Mouse (Mus musculus) limb, embryonic 15.5 days (tissue): ENCODE results near the gene Lsm7. TPM values are rescaled to one million over a fixed set of nuclear protein-coding genes. Genes with fewer than 3 reads are reported as not detected.
A peak's percentile ranks its signal among the peaks of the same experiment; 100 is the strongest.

Experiments used
- ATAC-seq: fragments of 200-750 bp; cut with Nextera tagmentation; 2 replicates; pipeline ENCODE4 v1.8.0; 2017; ENCODE audit warnings: low read depth, moderate TSS enrichment; ENCODE audit not compliant: insufficient number of reproducible peaks, low FRiP score, low TSS enrichment
- H3K27ac ChIP-seq: fragments of 300-500 bp; sonication (generic); 2 replicates; pipeline ENCODE4 v1.5.1; 2015; ENCODE audit warnings: moderate library complexity, mild to moderate bottlenecking, inconsistent platforms
- H3K27me3 ChIP-seq: fragments of 300-500 bp; sonication (generic); 2 replicates; pipeline ENCODE4 v1.6.1; 2015; ENCODE audit warnings: inconsistent platforms
- H3K36me3 ChIP-seq: fragments of 300-500 bp; sonication (generic); 2 replicates; pipeline ENCODE4 v1.6.1; 2015; ENCODE audit warnings: inconsistent platforms
- H3K4me1 ChIP-seq: fragments of 300-500 bp; sonication (generic); 2 replicates; pipeline ENCODE4 v1.6.1; 2015; ENCODE audit warnings: inconsistent platforms
- H3K4me2 ChIP-seq: fragments of 300-500 bp; sonication (generic); 2 replicates; pipeline ENCODE4 v1.6.1; 2015; ENCODE audit warnings: mild to moderate bottlenecking, inconsistent platforms
- H3K4me3 ChIP-seq: fragments of 300-500 bp; sonication (generic); 2 replicates; pipeline ENCODE4 v1.5.1; 2015; ENCODE audit warnings: mild to moderate bottlenecking, inconsistent platforms
- H3K9ac ChIP-seq: fragments of 300-500 bp; sonication (generic); 2 replicates; pipeline ENCODE4 v1.6.1; 2015; ENCODE audit warnings: inconsistent platforms
- H3K9me3 ChIP-seq: fragments of 300-500 bp; sonication (generic); 2 replicates; pipeline ENCODE4 v1.6.1; 2016; ENCODE audit warnings: inconsistent platforms
- WGBS: fragments of 180-500 bp; shearing (Covaris S2); methylation state at CpG from one replicate; pipeline ENCODE4 v1.1.7; 2015; 5-methylcytosine and 5-hydroxymethylcytosine counted together
- polyA plus RNA-seq: library from polyadenylated mRNA; unstranded; fragments of >200 nt; fragmentation: Nextera tagmentation; extraction: Ambion mirVana; gene quantifications from 2 replicates; pipeline ENCODE4 v1.2.1, GENCODE M21; 2015

Lsm7 gene
- polyA plus RNA-seq, 1 experiment from 2014 or later = 258 TPM

- H3K4me1 ChIP-seq = peaks cover 24% of the 10 kb centered on the region
- H3K27me3 ChIP-seq = no peaks in the 10 kb centered on the region
- H3K36me3 ChIP-seq = peaks cover 28% of the 10 kb centered on the region
- no peak overlapping the region for H3K27ac ChIP-seq
- no peak overlapping the region for H3K4me3 ChIP-seq
- 0 out of 2 replicates have a peak overlapping the region, but pooled peaks have one; percentile 14 for H3K9ac ChIP-seq
- H3K4me2 ChIP-seq = peak overlapping the region; percentile 25
- WGBS = 36% methylated on average over 41 of the region's 41 CpGs
- no peaks in the 10 kb centered on the region for H3K9me3 ChIP-seq
- no peak for ATAC-seq
These were observed 43.0 kb upstream of the Lsm7 start for GRCm38 (mm10) chr10:80897861-80898510.

- H3K9ac ChIP-seq = no peak overlapping the region
- peaks cover 24% of the 10 kb centered on the region for H3K4me1 ChIP-seq
- H3K4me3 ChIP-seq = no peak overlapping the region
- H3K36me3 ChIP-seq = peaks cover 16% of the 10 kb centered on the region
- H3K4me2 ChIP-seq = no peak overlapping the region
- H3K27me3 ChIP-seq = no peaks in the 10 kb centered on the region
- WGBS = 66% methylated on average over 24 of the region's 24 CpGs
- no peaks in the 10 kb centered on the region for H3K9me3 ChIP-seq
- H3K27ac ChIP-seq = no peak overlapping the region
- ATAC-seq = no peak
These were observed 41.8 kb upstream of the Lsm7 start for GRCm38 (mm10) chr10:80896581-80897485.

- peaks cover 20% of the 10 kb centered on the region for H3K4me1 ChIP-seq
- H3K9ac ChIP-seq = no peak overlapping the region
- H3K4me2 ChIP-seq = no peak overlapping the region
- 83% methylated on average over 6 of the region's 6 CpGs for WGBS
- H3K4me3 ChIP-seq = no peak overlapping the region
- no peaks in the 10 kb centered on the region for H3K9me3 ChIP-seq
- no peaks in the 10 kb centered on the region for H3K27me3 ChIP-seq
- peaks cover 11% of the 10 kb centered on the region for H3K36me3 ChIP-seq
- no peak overlapping the region for H3K27ac ChIP-seq
- ATAC-seq = no peak
These were observed 40.7 kb upstream of the Lsm7 start for GRCm38 (mm10) chr10:80895697-80896096.

- Histone ChIP-seq H3K9ac (no peak overlapping the region), H3K4me3 (no peak overlapping the region), H3K4me2 (no peak overlapping the region), H3K36me3 (peaks cover 11% of the 10 kb centered on the region), H3K27me3 (peaks cover 2% of the 10 kb centered on the region; the same call in 1 of the 2 replicates), H3K4me1 (peaks cover 20% of the 10 kb centered on the region), H3K9me3 (no peaks in the 10 kb centered on the region), H3K27ac (no peak overlapping the region)
- WGBS = 83% methylated on average over 7 of the region's 7 CpGs
- ATAC-seq = no peak
These were observed 40.1 kb upstream of the Lsm7 start for GRCm38 (mm10) chr10:80895100-80895499.

- H3K9me3 ChIP-seq = no peaks in the 10 kb centered on the region
- ATAC-seq = no peak
- H3K27me3 ChIP-seq = peaks cover 29% of the 10 kb centered on the region
- H3K27ac ChIP-seq = no peak overlapping the region
- no peaks in the 10 kb centered on the region for H3K4me1 ChIP-seq
- H3K9ac ChIP-seq = no peak overlapping the region
- H3K36me3 ChIP-seq = no peaks in the 10 kb centered on the region
- no peak overlapping the region for H3K4me3 ChIP-seq
- WGBS = 67% methylated on average over 11 of the region's 11 CpGs
- no peak overlapping the region for H3K4me2 ChIP-seq
These were observed 32.2 kb upstream of the Lsm7 start for GRCm38 (mm10) chr10:80887181-80887580.

- no peak overlapping the region for H3K27ac ChIP-seq
- H3K4me2 ChIP-seq = no peak overlapping the region
- no peak overlapping the region for H3K9ac ChIP-seq
- no peaks in the 10 kb centered on the region for H3K36me3 ChIP-seq
- H3K9me3 ChIP-seq = no peaks in the 10 kb centered on the region
- H3K4me3 ChIP-seq = no peak overlapping the region
- H3K4me1 ChIP-seq = no peaks in the 10 kb centered on the region
- WGBS = 26% methylated on average over 10 of the region's 10 CpGs
- 0 out of 2 replicates have a peak, but pooled peaks cover 6% of the 10 kb centered on the region for H3K27me3 ChIP-seq
- ATAC-seq = no peak
These were observed 26.3 kb upstream of the Lsm7 start for GRCm38 (mm10) chr10:80881301-80881700.

GRCm38 (mm10) chr10:80880901-80881300, 25.9 kb upstream of the Lsm7 start:
- Histone ChIP-seq H3K27ac (no peak overlapping the region), H3K4me3 (no peak overlapping the region), H3K4me1 (no peaks in the 10 kb centered on the region), H3K9me3 (no peaks in the 10 kb centered on the region), H3K4me2 (no peak overlapping the region), H3K27me3 (0 out of 2 replicates have a peak, but pooled peaks cover 6% of the 10 kb centered on the region), H3K9ac (no peak overlapping the region), H3K36me3 (no peaks in the 10 kb centered on the region)
- ATAC-seq = no peak
- WGBS = 66% methylated on average over 2 of the region's 2 CpGs

GRCm38 (mm10) chr10:80880131-80880641, 25.2 kb upstream of the Lsm7 start:
- no peak overlapping the region for H3K9ac ChIP-seq
- ATAC-seq = no peak
- H3K9me3 ChIP-seq = no peaks in the 10 kb centered on the region
- no peaks in the 10 kb centered on the region for H3K4me1 ChIP-seq
- H3K4me3 ChIP-seq = no peak overlapping the region
- no peak overlapping the region for H3K27ac ChIP-seq
- 0 out of 2 replicates have a peak, but pooled peaks cover 4% of the 10 kb centered on the region for H3K27me3 ChIP-seq
- no peak overlapping the region for H3K4me2 ChIP-seq
- H3K36me3 ChIP-seq = no peaks in the 10 kb centered on the region
- WGBS = 15% methylated on average over 5 of the region's 5 CpGs

GRCm38 (mm10) chr10:80876594-80876993, 21.6 kb upstream of the Lsm7 start:
- ATAC-seq = no peak
- Histone ChIP-seq H3K9me3 (no peaks in the 10 kb centered on the region), H3K4me1 (no peaks in the 10 kb centered on the region), H3K4me3 (no peak overlapping the region), H3K36me3 (no peaks in the 10 kb centered on the region), H3K27me3 (peaks cover 10% of the 10 kb centered on the region; the same call in 1 of the 2 replicates), H3K9ac (no peak overlapping the region), H3K27ac (no peak overlapping the region), H3K4me2 (no peak overlapping the region)
- 23% methylated on average over 3 of the region's 3 CpGs for whole genome bisulfite sequencing

GRCm38 (mm10) chr10:80876028-80876427, 21.0 kb upstream of the Lsm7 start:
- no peak for ATAC-seq
- Histone ChIP-seq H3K9ac (no peak overlapping the region), H3K27me3 (peaks cover 14% of the 10 kb centered on the region; the same call in 1 of the 2 replicates), H3K36me3 (no peaks in the 10 kb centered on the region), H3K4me1 (no peaks in the 10 kb centered on the region), H3K4me3 (no peak overlapping the region), H3K9me3 (no peaks in the 10 kb centered on the region), H3K4me2 (no peak overlapping the region), H3K27ac (no peak overlapping the region)
- 31% methylated on average over 5 of the region's 5 CpGs for WGBS

- 72% methylated on average over 9 of the region's 9 CpGs for WGBS
- Histone ChIP-seq H3K9me3 (no peaks in the 10 kb centered on the region), H3K4me3 (no peak overlapping the region), H3K4me1 (no peaks in the 10 kb centered on the region), H3K27me3 (peaks cover 14% of the 10 kb centered on the region; the same call in 1 of the 2 replicates), H3K36me3 (no peaks in the 10 kb centered on the region), H3K4me2 (no peak overlapping the region), H3K27ac (no peak overlapping the region), H3K9ac (no peak overlapping the region)
- ATAC-seq = no peak
These were observed 19.0 kb upstream of the Lsm7 start for GRCm38 (mm10) chr10:80874035-80874434.

GRCm38 (mm10) chr10:80871581-80871980, 16.6 kb upstream of the Lsm7 start, which contains the start of gene Tmprss9:
Gene Tmprss9 (plus strand): TSS chr10:80871848.
- ATAC-seq = no peak
- WGBS = 23% methylated on average over 9 of the region's 9 CpGs
- H3K9me3 ChIP-seq = no peaks in the 10 kb centered on the region
- H3K4me2 ChIP-seq = no peak within 1 kb of the TSS
- H3K36me3 ChIP-seq = peaks cover 22% of the 10 kb centered on the region
- H3K27me3 ChIP-seq = peaks cover 14% of the 10 kb centered on the region; the same call in 1 of the 2 replicates
- no peak within 1 kb of the TSS for H3K27ac ChIP-seq
- no peak within 1 kb of the TSS for H3K9ac ChIP-seq
- no peaks in the 10 kb centered on the region for H3K4me1 ChIP-seq
- no peak within 1 kb of the TSS for H3K4me3 ChIP-seq
